Mouse (Mus musculus): ENCODE measurements around the gene Tmem201. TPM values are rescaled to one million over a fixed set of nuclear protein-coding genes. Genes with fewer than 3 reads are reported as not detected.
"Not testable (repeated sequence)": the region's sequence is repeated elsewhere in the genome, so short reads cannot be mapped to it uniquely, and the experiment has no call there.

The Tmem201 gene
- polyA plus RNA-seq, 1 experiment from 2014 or later, result 38.4 TPM

DNA sequence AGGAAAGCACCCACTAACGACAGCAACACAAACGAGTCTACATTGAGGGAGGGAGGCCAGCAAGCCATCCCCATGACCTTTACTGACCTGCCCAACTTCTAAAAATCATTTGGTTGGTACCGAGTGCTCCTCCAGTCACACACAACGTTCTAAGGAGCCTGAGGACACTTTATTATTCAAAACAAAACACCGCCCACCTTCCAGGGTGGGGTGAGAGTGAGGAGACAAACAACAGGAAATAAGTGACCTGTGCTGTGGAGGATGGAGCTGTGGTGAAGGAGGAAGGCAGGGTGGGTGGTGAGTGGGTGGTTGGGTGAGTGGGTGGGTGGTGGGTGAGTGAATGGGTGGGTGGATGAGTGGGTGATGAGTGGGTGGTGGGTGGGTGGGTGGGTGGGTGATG is 21.7 kb upstream of the Tmem201 start:
- Histone ChIP-seq H3K27me3 (ENCODE audit: control insufficient read depth, insufficient read depth, low read length) (no peaks in the 10 kb centered on the region), H3K36me3 (ENCODE audit: control insufficient read depth, insufficient read depth, low read length) (0 out of 2 replicates have a peak, but pooled peaks cover 3% of the 10 kb centered on the region), H3K9ac (ENCODE audit: low read length) (no peak overlapping the region), H3K4me2 (ENCODE audit: low read length) (no peak overlapping the region), H3K4me1 (ENCODE audit: control insufficient read depth in 2 of 2, insufficient read depth in 2 of 2, low read length in 2 of 2) (no peaks in the 10 kb centered on the region), H3K4me3 (ENCODE audit: control insufficient read depth in 1 of 2, insufficient read depth in 1 of 2, low read depth in 1 of 2, low read length in 2 of 2) (no peak overlapping the region), H3K9me3 (ENCODE audit: control insufficient read depth, low read length) (no peaks in the 10 kb centered on the region), H3K27ac (replicated peaks in 1 of 2; ENCODE audit: control insufficient read depth in 1 of 2, insufficient read depth in 1 of 2, low read depth in 2 of 2, low read length in 2 of 2) (no peak overlapping the region)
- 75% methylated on average over 5 of the region's 5 CpGs for WGBS
- ATAC-seq (ENCODE audit: insufficient number of reproducible peaks, insufficient read depth, low FRiP score, low read depth), result no peak

- no peak overlapping the region for H3K27ac ChIP-seq (replicated peaks in 1 of 2; ENCODE audit: control insufficient read depth in 1 of 2, insufficient read depth in 1 of 2, low read depth in 2 of 2, low read length in 2 of 2)
- H3K9ac ChIP-seq (ENCODE audit: low read length), result no peak overlapping the region
- H3K4me1 ChIP-seq (ENCODE audit: control insufficient read depth in 2 of 2, insufficient read depth in 2 of 2, low read length in 2 of 2), result no peaks in the 10 kb centered on the region
- ATAC-seq (ENCODE audit: insufficient number of reproducible peaks, insufficient read depth, low FRiP score, low read depth), result no peak
- H3K9me3 ChIP-seq (ENCODE audit: control insufficient read depth, low read length), result no peaks in the 10 kb centered on the region
- no peak overlapping the region for H3K4me3 ChIP-seq (ENCODE audit: control insufficient read depth in 1 of 2, insufficient read depth in 1 of 2, low read depth in 1 of 2, low read length in 2 of 2)
- no peaks in the 10 kb centered on the region for H3K27me3 ChIP-seq (ENCODE audit: control insufficient read depth, insufficient read depth, low read length)
- no peak overlapping the region for H3K4me2 ChIP-seq (ENCODE audit: low read length)
- 0 out of 2 replicates have a peak, but pooled peaks cover 3% of the 10 kb centered on the region for H3K36me3 ChIP-seq (ENCODE audit: control insufficient read depth, insufficient read depth, low read length)
- WGBS, result 85% methylated on average over 6 of the region's 6 CpGs
These were observed 20.6 kb upstream of the Tmem201 start for GRCm38 (mm10) chr4:149758423-149758822.

- not testable (repeated sequence) for H3K27ac ChIP-seq (replicated peaks in 1 of 2; ENCODE audit: control insufficient read depth in 1 of 2, insufficient read depth in 1 of 2, low read depth in 2 of 2, low read length in 2 of 2); H3K9ac ChIP-seq (ENCODE audit: low read length); H3K4me3 ChIP-seq (ENCODE audit: control insufficient read depth in 1 of 2, insufficient read depth in 1 of 2, low read depth in 1 of 2, low read length in 2 of 2); H3K9me3 ChIP-seq (ENCODE audit: control insufficient read depth, low read length); H3K4me1 ChIP-seq (ENCODE audit: control insufficient read depth in 2 of 2, insufficient read depth in 2 of 2, low read length in 2 of 2); H3K27me3 ChIP-seq (ENCODE audit: control insufficient read depth, insufficient read depth, low read length); ATAC-seq (ENCODE audit: insufficient number of reproducible peaks, insufficient read depth, low FRiP score, low read depth); H3K36me3 ChIP-seq (ENCODE audit: control insufficient read depth, insufficient read depth, low read length); H3K4me2 ChIP-seq (ENCODE audit: low read length)
- 90% methylated on average over 7 of the region's 7 CpGs for WGBS
These were observed 18.7 kb upstream of the Tmem201 start for GRCm38 (mm10) chr4:149756546-149756945.

DNA sequence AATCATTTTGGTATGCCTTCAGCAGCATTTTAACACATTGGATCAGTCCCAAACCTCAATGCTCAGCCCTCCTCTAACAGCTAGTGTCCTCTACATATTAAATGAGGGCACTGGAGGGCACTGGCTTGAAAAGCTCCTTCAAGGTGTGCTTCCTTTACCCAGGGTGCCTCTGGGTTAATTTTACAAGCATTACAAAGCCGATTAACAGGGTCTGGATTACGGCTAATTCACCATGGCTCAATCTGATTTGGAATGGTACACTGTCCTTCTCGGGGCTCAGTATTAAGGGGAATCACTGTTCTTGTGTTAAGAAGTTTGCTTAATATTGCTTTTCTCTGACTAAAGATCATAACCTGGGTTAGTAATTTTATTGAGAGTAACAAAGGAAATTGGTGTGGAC is 15.0 kb upstream of the Tmem201 start:
- Histone ChIP-seq H3K4me2 (ENCODE audit: low read length) (no peak overlapping the region), H3K27me3 (ENCODE audit: control insufficient read depth, insufficient read depth, low read length) (no peaks in the 10 kb centered on the region), H3K4me3 (ENCODE audit: control insufficient read depth in 1 of 2, insufficient read depth in 1 of 2, low read depth in 1 of 2, low read length in 2 of 2) (no peak overlapping the region), H3K36me3 (ENCODE audit: control insufficient read depth, insufficient read depth, low read length) (0 out of 2 replicates have a peak, but pooled peaks cover 8% of the 10 kb centered on the region), H3K9me3 (ENCODE audit: control insufficient read depth, low read length) (no peaks in the 10 kb centered on the region), H3K9ac (ENCODE audit: low read length) (no peak overlapping the region), H3K4me1 (ENCODE audit: control insufficient read depth in 2 of 2, insufficient read depth in 2 of 2, low read length in 2 of 2) (peaks cover 0 to 3% of the 10 kb centered on the region in 2 experiments; a peak in 1 of 4 replicates), H3K27ac (replicated peaks in 1 of 2; ENCODE audit: control insufficient read depth in 1 of 2, insufficient read depth in 1 of 2, low read depth in 2 of 2, low read length in 2 of 2) (no peak overlapping the region)
- 74% methylated on average over 3 of the region's 3 CpGs for WGBS
- no peak for ATAC-seq (ENCODE audit: insufficient number of reproducible peaks, insufficient read depth, low FRiP score, low read depth)

- no peak for ATAC-seq (ENCODE audit: insufficient number of reproducible peaks, insufficient read depth, low FRiP score, low read depth)
- Histone ChIP-seq H3K9ac (ENCODE audit: low read length) (no peak overlapping the region), H3K4me2 (ENCODE audit: low read length) (no peak overlapping the region), H3K27ac (replicated peaks in 1 of 2; ENCODE audit: control insufficient read depth in 1 of 2, insufficient read depth in 1 of 2, low read depth in 2 of 2, low read length in 2 of 2) (no peak overlapping the region), H3K36me3 (ENCODE audit: control insufficient read depth, insufficient read depth, low read length) (0 out of 2 replicates have a peak, but pooled peaks cover 8% of the 10 kb centered on the region), H3K9me3 (ENCODE audit: control insufficient read depth, low read length) (no peaks in the 10 kb centered on the region), H3K4me1 (ENCODE audit: control insufficient read depth in 2 of 2, insufficient read depth in 2 of 2, low read length in 2 of 2) (peaks cover 0 to 3% of the 10 kb centered on the region in 2 experiments; a peak in 1 of 4 replicates), H3K4me3 (ENCODE audit: control insufficient read depth in 1 of 2, insufficient read depth in 1 of 2, low read depth in 1 of 2, low read length in 2 of 2) (no peak overlapping the region), H3K27me3 (ENCODE audit: control insufficient read depth, insufficient read depth, low read length) (no peaks in the 10 kb centered on the region)
- WGBS, result 36% methylated on average over 17 of the region's 17 CpGs
These were observed 14.4 kb upstream of the Tmem201 start for GRCm38 (mm10) chr4:149752124-149752799.

- Histone ChIP-seq H3K36me3 (ENCODE audit: control insufficient read depth, insufficient read depth, low read length) (0 out of 2 replicates have a peak, but pooled peaks cover 7% of the 10 kb centered on the region), H3K9ac (ENCODE audit: low read length) (no peak overlapping the region), H3K4me1 (ENCODE audit: control insufficient read depth in 2 of 2, insufficient read depth in 2 of 2, low read length in 2 of 2) (peaks cover 0 to 3% of the 10 kb centered on the region in 2 experiments; a peak in 1 of 4 replicates), H3K27ac (replicated peaks in 1 of 2; ENCODE audit: control insufficient read depth in 1 of 2, insufficient read depth in 1 of 2, low read depth in 2 of 2, low read length in 2 of 2) (no peak overlapping the region), H3K4me3 (ENCODE audit: control insufficient read depth in 1 of 2, insufficient read depth in 1 of 2, low read depth in 1 of 2, low read length in 2 of 2) (no peak overlapping the region), H3K9me3 (ENCODE audit: control insufficient read depth, low read length) (no peaks in the 10 kb centered on the region), H3K27me3 (ENCODE audit: control insufficient read depth, insufficient read depth, low read length) (no peaks in the 10 kb centered on the region), H3K4me2 (ENCODE audit: low read length) (no peak overlapping the region)
- WGBS, result 39% methylated on average over 5 of the region's 5 CpGs
- ATAC-seq (ENCODE audit: insufficient number of reproducible peaks, insufficient read depth, low FRiP score, low read depth), result no peak
These were observed 12.8 kb upstream of the Tmem201 start for GRCm38 (mm10) chr4:149750671-149751070.

DNA sequence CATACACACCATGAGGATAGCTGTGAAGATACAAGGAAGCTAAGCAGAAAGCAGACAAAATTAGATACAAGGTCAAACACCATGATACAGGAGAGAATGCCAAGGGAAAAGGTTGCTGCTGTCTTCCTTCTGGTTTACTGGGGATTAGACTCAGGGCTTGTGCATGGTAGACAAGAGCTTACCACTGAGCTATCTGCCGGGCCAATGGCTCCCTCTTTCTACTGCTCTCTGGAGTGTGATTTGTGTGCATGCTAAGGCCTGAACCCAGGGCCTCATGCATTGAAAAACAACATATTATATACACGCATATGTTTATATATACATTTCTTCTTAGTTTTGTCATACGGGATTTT is 11.8 kb upstream of the Tmem201 start:
- not testable (repeated sequence) for H3K9me3 ChIP-seq (ENCODE audit: control insufficient read depth, low read length); H3K36me3 ChIP-seq (ENCODE audit: control insufficient read depth, insufficient read depth, low read length); H3K9ac ChIP-seq (ENCODE audit: low read length); ATAC-seq (ENCODE audit: insufficient number of reproducible peaks, insufficient read depth, low FRiP score, low read depth); H3K4me2 ChIP-seq (ENCODE audit: low read length); H3K4me1 ChIP-seq (ENCODE audit: control insufficient read depth in 2 of 2, insufficient read depth in 2 of 2, low read length in 2 of 2); H3K4me3 ChIP-seq (ENCODE audit: control insufficient read depth in 1 of 2, insufficient read depth in 1 of 2, low read depth in 1 of 2, low read length in 2 of 2); H3K27me3 ChIP-seq (ENCODE audit: control insufficient read depth, insufficient read depth, low read length); H3K27ac ChIP-seq (replicated peaks in 1 of 2; ENCODE audit: control insufficient read depth in 1 of 2, insufficient read depth in 1 of 2, low read depth in 2 of 2, low read length in 2 of 2)
- WGBS, result 92% methylated on average over 3 of the region's 3 CpGs

Measured in heart, embryonic 14.5 days (tissue).